Mouse (Mus musculus) thymus, adult 2 months (tissue): ENCODE measurements around the gene Eif3b.

Experiments used
- CTCF ChIP-seq: fragments of 200-500 bp; IDR thresholded peaks from 2 replicates; pipeline ENCODE4 v1.5.1; 2012; ENCODE audit warnings: mild to moderate bottlenecking, control low read depth, low read length, moderate library complexity, borderline replicate concordance; ENCODE audit not compliant: control insufficient read depth, poor library complexity, insufficient read depth; ENCODE audit errors: extremely low read depth
- POLR2A ChIP-seq: fragments of 200-500 bp; IDR thresholded peaks from 2 replicates; pipeline ENCODE4 v1.6.1; 2012; ENCODE audit warnings: mild to moderate bottlenecking, low read length, control low read depth, moderate library complexity; ENCODE audit not compliant: control insufficient read depth, poor library complexity, insufficient read depth; ENCODE audit errors: extremely low read depth

DNA sequence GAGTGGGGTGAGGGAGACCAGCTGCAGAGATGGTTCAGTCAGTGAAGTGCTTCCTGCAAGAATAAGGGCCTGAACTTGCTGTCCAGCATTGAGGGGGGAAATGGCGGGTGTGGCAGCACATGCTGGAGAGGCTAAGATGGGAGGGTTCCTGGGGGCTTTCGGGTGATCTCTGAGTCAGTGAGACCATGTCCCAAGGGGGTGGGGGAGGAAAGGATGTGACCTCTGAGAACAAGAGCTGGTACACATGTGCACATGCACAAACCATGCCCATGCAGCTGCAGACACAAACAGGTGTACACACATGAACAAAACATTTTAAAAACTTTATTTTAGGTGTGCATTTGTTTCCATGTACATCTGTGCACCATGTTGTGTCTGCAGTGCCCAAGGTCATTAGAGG is 45.4 kb upstream of the Eif3b start:
- no peak for TF ChIP-seq POLR2A
- no peak for TF ChIP-seq CTCF
